Mouse (Mus musculus) ES-Bruce4 (cell line): ENCODE data around the gene Slc9a9.

Source experiments
- CTCF ChIP-seq: IDR thresholded peaks from one replicate; pipeline ENCODE4 v1.8.1; 2011; ENCODE audit warnings: low read depth, low read length
- EP300 ChIP-seq: IDR thresholded peaks from 2 replicates; pipeline ENCODE4 v1.6.1; 2011; ENCODE audit warnings: low read depth, low read length; ENCODE audit not compliant: insufficient read depth
- POLR2A ChIP-seq: IDR thresholded peaks from one replicate; pipeline ENCODE4 v1.8.1; 2011; ENCODE audit warnings: low read length; ENCODE audit not compliant: insufficient read depth

DNA sequence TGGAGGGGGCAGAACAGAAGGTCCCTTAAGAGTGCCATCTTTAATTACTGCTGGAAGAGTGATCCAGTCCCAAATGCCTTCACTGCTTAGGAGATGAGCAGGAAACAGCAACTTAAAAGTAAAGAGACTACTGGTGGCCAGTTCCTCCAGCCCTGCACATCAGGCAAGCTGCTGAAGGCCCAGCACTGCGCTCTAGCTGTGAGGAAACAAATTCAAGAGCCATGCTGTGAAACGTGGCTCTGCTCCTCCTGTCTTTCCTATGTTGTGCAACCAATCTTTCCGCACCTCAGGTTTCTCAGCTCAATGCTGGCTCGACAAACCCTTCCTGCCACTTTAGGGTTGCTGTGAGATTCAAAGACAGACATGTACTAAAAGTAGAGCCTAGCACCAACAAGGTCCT is 22.3 kb upstream of the Slc9a9 start:
- TF ChIP-seq POLR2A (no peak), CTCF (no peak), EP300 (no peak)
